Mouse (Mus musculus) megakaryocyte progenitor cell, adult 5-6 weeks (primary cell): ENCODE data around the gene Rtn4rl1. TPM values are rescaled to one million over a fixed set of nuclear protein-coding genes. Genes with fewer than 3 reads are reported as not detected.

ENCODE experiments used
- ATAC-seq: replicated peaks from 2 replicates; pipeline ENCODE4 v1.8.0; 2016; ENCODE audit warnings: mild to moderate bottlenecking, moderate TSS enrichment, inconsistent platforms; ENCODE audit not compliant: poor library complexity
- total RNA-seq, 2 experiments: library from RNA; stranded (forward) in 1 of 2; stranded (reverse) in 1 of 2; fragments of 157-497, 149-512 nt in 1 of 2; fragments of 200-1000 nt in 1 of 2; gene quantifications; 2 replicates each; pipeline versions ENCODE4 v1.2.3 to v1.2.4; 2015 to 2017

Gene Rtn4rl1
- total RNA-seq, 2 experiments from 2014 or later = 0.42 to 0.49 TPM

GRCm38 (mm10) chr11:75212031-75212667 is 18.6 kb downstream of the Rtn4rl1 start:
- no peak for ATAC-seq

GRCm38 (mm10) chr11:75212876-75213275 is 19.3 kb downstream of the Rtn4rl1 start:
- ATAC-seq = no peak

- ATAC-seq = no peak
Measured at GRCm38 (mm10) chr11:75213372-75214080, 19.9 kb downstream of the Rtn4rl1 start.

GRCm38 (mm10) chr11:75214081-75214950 is 20.7 kb downstream of the Rtn4rl1 start:
- ATAC-seq = no peak

GRCm38 (mm10) chr11:75220115-75220514 is 26.5 kb downstream of the Rtn4rl1 start:
- ATAC-seq = no peak

- ATAC-seq = no peak
Measured at GRCm38 (mm10) chr11:75220517-75221145, 27.0 kb downstream of the Rtn4rl1 start.

- ATAC-seq = no peak
Measured at GRCm38 (mm10) chr11:75224062-75224461, 30.5 kb downstream of the Rtn4rl1 start.

- no peak for ATAC-seq
Measured at GRCm38 (mm10) chr11:75224835-75225234, 31.3 kb downstream of the Rtn4rl1 start.

- peak; percentile 64 for ATAC-seq
Measured at GRCm38 (mm10) chr11:75227632-75228031, 34.0 kb downstream of the Rtn4rl1 start.

- ATAC-seq = no peak
Measured at GRCm38 (mm10) chr11:75229289-75229688, 35.7 kb downstream of the Rtn4rl1 start.

GRCm38 (mm10) chr11:75230272-75230760 is 36.7 kb downstream of the Rtn4rl1 start:
- no peak for ATAC-seq

GRCm38 (mm10) chr11:75231756-75232155 is 38.2 kb downstream of the Rtn4rl1 start:
- peak; percentile 76 for ATAC-seq

GRCm38 (mm10) chr11:75232434-75232833 is 38.9 kb downstream of the Rtn4rl1 start:
- no peak for ATAC-seq

- ATAC-seq = peak; percentile 84
Measured at GRCm38 (mm10) chr11:75234745-75235144, 41.2 kb downstream of the Rtn4rl1 start.

GRCm38 (mm10) chr11:75240158-75240934 is 46.8 kb downstream of the Rtn4rl1 start:
- ATAC-seq = peak; percentile 73

GRCm38 (mm10) chr11:75242710-75243255 is 49.2 kb downstream of the Rtn4rl1 start:
- ATAC-seq = no peak

GRCm38 (mm10) chr11:75244368-75245275 is 51.0 kb downstream of the Rtn4rl1 start:
- no peak for ATAC-seq
